Mouse (Mus musculus) c-Kit-negative CD71-positive TER-119-positive erythroid progenitor cells, embryonic 14.5 days (primary cell): Measurements from ENCODE around the gene Ttc24.

ENCODE experiments used
- DNase-seq: peaks from one replicate; pipeline ENCODE4 v3.0.0-alpha.2; 2013; ENCODE audit warnings: low read depth, low spot score

The Ttc24 gene

DNA sequence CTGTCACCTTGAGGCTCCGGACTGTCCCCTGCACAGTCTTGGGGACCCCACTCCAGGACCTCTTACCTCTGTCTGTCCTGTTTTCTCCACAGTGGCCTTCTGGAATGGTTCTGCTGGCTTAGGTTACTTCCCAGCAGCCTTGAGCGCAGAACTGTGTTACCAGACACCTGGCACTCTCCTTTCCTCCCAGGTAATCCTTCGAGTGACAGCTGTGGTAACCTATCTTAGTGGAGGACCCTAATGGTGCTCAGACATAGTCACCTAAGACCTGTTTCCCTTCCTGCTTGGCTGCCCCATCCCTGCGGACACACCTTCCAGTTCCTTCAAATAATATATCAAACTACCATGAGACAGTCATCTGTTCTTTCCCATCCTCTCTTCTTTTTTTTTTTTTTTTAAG lies at the start of gene Ttc24:
Gene Ttc24 (minus strand): TSS at position 101 of the 400 bp plus-strand sequence.
- DNase-seq, result no peak

GRCm38 (mm10) chr3:88127636-88128035 lies 49.5 kb upstream of the Ttc24 start:
- no peak for DNase-seq

DNA sequence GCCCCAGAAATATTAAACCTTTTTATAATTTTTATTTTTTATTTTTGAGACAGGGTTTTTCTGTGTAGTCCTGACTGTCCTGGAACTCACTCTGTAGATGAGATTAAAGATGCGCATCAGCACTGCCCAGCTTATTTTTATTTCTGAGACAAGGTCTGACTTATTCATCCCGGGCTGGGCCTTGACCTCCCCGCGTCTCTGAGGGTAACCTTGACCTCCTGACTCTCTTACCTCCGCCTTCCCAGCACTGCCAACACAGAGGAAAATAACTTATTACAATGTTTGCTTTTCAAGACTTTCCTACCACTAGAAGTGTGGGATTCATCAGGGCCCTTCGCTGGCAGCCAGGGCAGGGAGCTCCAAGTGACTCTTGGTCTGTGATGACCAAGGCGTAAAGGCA lies 48.1 kb upstream of the Ttc24 start:
- no peak for DNase-seq

DNA sequence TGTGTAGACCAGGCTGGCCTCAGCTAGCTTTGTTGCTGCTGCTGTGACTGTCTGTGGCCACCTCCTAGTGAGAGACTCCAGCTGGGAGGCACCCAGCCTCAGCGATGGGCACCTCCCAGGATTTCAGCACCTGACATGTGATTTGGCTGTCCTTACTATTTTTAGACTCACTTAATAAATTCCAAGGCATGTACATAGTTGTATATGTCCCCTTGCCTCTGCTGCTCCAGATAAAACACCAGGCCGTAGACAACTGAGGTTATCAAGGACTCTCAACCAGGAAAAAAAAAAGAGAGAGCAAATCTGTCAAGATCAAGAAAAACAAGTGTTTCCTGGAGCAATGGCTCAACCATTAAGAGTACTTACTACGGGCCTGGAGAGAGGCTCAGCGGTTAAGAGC lies 47.1 kb upstream of the Ttc24 start:
- no peak for DNase-seq

DNA sequence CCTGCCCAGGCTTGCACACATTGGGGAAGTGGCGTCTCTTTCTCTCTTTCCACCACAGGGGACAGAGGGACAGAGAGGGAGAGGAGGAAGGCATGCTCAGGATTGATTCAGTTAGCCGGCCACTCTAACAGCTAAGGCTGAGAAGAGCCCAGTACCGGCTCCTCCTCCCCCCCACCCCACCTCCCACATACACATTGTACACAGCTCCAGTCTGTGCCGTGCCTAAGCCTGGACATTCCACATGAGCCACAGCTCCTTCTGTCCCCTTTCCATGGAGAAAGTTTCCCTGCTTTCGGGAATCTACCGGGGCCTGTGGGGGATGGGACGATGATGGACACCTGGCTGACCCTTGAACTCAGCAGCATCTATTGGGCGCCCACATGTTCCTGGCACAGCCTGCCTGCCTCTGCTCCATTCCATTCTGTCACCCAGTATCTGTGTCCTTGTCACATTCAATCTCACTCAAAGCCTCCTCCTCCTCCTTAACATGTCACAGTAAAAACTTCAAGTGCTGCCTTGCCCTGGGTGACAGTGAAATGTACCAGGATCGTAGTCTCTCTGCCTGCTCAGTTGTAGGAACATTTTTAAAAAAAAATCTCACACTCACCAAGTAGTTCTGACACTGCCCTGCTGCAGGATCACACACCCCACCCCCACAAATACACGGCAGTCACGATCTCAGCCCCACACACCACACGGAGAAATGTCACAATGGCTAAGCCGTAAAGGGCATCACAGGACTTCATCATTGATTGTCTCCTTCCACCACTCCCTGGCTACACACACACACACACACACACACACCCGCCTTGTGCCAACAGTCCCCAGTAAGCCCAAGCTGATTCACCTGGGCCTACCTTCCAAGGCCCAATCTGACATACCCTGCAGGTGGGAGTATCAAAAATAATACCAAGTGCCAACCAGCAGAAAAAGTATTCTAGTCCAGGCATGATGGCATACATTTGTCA lies 43.3 kb upstream of the Ttc24 start:
- no peak for DNase-seq

DNA sequence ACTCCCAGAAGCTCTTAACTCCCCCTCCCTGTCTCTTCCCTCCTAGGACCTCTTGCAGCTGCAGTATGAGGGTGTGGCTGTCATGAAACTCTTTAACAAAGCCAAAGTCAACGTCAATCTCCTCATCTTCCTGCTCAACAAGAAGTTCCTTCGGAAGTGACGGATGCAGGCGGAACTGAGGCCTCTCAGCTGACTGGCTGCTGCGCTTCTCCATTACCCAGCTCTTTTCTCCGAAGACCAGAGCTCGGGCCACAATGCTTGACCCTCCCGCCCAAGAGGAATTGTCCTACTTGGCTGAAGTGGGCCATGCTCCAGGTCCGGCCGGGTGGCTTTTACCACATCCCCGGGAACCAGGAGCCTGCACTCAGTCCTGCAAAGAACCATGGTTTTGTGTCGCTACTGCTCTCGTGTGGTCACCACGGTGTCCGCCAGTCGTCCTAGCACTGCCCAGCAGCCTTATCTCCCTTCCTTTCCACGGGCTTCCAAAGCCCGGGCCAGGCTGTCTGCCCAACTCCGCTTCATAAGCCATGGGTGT lies 42.1 kb upstream of the Ttc24 start:
- DNase-seq, result no peak

DNA sequence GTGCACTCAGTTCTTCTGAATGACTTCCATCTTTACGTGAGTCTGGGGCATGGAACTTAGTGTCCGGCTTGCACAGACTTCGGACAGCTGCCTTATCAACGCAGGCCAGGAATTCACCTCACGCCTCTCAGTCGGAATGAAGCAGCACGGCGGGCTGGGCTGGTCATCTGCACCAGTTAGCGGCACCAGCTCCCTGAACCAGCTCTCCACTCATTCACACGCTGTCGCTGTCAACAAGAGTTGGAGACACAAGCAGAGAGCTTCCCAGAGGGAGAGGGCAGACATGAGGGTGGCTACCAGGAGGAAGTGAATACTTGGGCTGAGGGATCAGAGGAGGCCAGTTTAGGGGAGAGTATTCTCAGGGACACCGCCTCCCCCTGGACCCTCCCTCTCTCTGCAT lies 36.3 kb upstream of the Ttc24 start:
- no peak for DNase-seq

DNA sequence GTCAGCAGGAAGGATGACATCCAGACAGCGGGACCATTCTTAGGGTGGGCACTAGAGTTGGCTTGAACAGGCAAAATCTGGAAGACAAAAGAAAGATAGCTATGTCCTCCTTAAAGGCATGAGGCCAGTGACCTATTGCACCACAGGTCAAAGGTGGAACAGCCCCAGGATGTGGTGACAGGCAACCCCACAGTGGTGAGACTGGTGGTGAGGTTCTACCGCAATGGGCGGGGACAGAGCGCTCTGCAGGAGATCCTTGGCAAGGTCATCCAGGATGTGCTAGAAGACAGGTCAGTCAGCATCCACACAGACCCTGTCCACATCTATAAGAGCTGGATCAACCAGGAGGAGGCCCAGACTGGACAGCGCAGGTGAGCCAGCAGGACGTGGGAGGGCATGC lies 31.0 kb upstream of the Ttc24 start:
- DNase-seq, result no peak

DNA sequence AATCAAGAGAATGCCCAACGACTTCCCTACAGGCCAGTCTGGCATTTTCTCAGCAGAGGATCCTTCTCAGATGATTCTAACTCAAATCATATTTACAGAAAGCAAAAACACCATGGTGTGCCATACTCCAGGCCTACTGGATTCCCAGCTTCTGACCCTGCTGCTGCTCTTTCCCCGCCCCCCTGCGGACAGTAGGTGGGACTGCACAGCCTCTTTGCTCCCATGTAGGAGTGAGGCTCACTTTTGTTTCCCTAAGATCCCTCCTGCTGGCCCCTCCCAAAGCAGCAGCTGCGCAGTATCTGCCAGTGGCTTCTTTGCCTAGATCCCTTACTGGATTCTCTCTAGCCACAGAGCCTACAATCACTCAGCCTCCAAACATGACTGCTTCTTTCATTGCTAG lies 28.0 kb upstream of the Ttc24 start:
- no peak for DNase-seq

DNA sequence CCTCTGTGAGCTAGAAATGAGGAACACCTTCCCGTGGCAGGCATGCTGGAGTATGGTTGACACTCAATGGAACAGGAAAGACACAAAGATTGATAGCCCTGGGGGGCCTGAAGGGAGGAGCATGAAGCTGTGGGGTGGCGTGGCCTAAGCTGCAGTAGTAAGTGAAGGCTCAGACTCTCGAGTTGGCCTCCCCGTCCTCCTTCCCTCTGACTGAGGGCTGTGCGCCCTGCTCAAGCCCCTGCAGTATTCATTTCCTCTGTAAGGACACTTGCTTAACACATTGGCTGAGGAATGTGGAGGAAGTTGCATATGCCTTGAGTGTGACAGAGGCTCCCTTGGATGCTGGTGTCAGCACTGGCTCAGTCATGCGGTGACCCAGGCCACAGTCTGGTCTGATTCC lies 24.5 kb upstream of the Ttc24 start:
- no peak for DNase-seq

GRCm38 (mm10) chr3:88102196-88102595 lies 24.1 kb upstream of the Ttc24 start:
- DNase-seq, result no peak

- DNase-seq, result no peak
Observed at GRCm38 (mm10) chr3:88101736-88102135, 23.6 kb upstream of the Ttc24 start.

- no peak for DNase-seq
Observed at GRCm38 (mm10) chr3:88100251-88100650, 22.1 kb upstream of the Ttc24 start.

DNA sequence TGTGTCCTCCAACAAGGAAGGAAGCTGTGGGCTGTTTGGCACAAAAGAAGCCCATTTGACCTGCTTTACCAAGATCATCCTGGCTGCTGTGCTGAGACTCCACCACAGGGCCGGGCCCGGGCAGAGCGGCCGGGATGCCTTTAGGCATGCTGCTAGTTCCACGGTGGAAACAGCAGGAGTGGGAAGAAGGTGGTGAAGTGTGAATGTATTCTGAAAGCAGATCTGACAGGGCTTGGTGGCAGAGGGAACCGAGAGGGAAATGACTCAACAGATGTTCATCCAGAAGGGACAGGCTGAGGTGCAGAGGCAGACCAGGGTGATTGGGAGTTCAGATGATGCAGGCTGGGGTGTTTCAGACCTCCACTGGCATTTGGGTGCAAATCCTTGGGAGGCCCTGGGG lies 19.6 kb upstream of the Ttc24 start:
- no peak for DNase-seq

DNA sequence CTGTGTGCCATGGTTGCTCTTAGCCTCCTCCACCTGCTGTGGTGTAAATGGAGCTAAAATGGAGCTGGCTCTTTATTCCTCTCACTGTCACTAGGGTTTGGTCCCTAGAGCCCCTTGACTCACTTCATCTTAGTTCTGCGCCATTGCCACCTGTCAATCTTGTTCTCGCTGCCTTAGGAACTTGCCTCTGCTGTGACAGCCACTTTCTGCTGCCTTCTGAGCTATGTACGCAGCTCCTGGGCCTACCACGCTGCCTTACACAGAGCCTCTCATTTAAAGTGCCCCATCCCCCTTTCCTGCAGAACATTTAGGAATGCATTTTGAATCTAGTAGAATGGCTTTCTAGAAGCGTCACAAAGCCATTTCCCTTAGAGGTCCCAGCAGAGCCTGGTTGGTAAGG lies 16.0 kb upstream of the Ttc24 start:
- no peak for DNase-seq

GRCm38 (mm10) chr3:88090616-88091015 lies 12.5 kb upstream of the Ttc24 start:
- DNase-seq, result no peak

GRCm38 (mm10) chr3:88090106-88090505 lies 12.0 kb upstream of the Ttc24 start:
- no peak for DNase-seq

DNA sequence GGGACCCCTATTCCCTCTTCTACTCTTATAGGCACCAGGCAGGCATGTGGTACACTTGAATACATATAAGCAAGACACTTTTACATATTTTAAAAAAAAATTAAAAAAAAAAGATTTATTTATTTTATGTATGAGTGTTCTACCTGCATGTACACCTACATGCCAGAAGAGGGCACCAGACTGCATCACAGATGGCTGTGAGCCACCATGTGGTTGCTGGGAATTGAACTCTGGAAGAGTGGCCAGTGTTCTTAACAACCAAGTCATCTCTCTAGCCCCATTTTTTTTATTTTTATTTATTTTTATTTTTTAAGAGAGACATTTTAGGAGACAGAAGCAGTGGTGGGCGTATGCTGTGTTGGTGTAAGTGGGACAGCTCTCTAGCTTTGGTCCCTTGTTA lies 9.6 kb upstream of the Ttc24 start:
- DNase-seq, result no peak

- DNase-seq, result no peak
Observed at GRCm38 (mm10) chr3:88085459-88085858, 7.4 kb upstream of the Ttc24 start.

DNA sequence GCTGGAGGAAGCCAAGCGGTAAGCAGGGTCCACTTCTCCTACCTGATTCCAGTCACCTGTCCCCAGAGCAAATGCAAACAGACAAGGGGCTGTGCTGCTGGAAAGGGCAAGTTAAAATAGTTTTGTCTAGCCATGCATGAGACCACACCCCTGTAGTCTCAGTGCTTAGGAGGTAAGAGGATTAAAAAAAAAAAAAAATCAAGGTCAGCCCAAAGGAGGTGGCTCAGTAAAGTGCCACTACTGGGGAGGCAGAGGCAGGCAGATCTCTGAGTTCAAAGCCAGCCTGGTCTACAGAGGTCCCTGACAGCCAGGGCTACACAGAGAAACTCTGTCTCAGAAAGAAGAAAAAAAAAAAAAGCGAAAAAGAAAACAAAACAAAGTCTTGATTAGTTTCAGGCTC lies 5.9 kb upstream of the Ttc24 start:
- no peak for DNase-seq

DNA sequence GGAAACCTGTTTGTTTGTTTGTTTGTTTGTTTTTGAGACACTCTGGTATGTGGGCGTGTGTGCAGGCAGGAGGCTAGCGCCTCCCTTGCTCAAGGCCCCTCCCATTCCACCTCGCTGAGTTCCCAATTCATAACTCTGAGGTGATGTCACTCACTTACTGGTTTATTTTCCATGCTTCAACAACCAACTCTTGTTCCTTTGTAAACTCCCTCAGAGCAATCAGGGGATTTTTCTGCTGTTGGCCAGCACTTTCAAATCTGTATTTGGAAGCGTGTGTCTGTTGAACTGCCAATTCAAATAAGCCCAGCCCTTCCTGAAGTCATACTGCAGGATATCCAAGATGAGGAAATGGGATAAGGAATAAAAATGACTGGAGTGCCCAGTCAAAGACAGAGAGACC lies 4.6 kb upstream of the Ttc24 start:
- DNase-seq, result no peak

DNA sequence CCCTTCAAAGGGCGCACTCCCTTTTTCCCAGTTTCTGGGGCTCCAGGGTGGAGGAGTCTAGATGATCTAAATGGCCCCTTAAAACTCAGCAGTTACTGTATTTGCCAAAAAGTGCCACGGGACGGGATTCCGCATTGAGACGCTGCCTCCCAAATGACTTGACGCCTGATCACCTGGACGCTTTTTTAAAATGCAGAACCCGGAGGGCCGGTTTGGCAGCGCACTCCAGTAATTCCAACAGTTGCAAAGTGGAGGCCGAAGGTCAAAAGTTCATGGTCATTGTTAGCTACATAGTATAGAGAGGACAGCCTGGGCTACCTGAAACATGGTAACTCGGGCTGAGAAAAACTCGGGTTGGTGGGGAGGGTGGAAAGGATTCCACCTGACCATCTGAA lies 4.1 kb upstream of the Ttc24 start:
- DNase-seq, result no peak
